Comparison of ENCODE assay signal across 12 mouse cellular contexts in the genomic region with DNA sequence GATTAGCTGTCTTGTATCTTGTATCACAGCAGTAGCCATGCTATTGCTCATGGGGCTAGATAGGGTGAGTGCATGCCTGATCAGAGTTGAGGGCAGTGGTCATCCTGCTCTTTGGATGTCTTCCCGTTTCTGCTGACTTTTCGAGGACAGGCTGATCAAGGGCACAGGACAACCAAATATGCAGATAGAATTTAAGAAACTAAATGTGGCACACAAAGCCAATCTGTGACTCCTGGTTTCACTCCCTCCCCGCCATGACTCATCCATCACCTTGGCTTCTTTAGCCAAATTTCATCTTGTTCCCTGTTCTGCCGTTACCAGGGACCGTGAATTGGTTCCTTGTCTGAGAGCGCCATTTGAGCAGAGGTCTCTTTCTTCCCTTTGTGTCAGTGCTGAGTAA.
"Had no signal": no experiment of that assay in that cellular context is flagged by ENCODE, and none has a peak within 500 bp of the region (broad histone marks: within the 10 kb centered on the region; RNA-seq: fewer than 3 reads in every experiment).

No protein-coding gene starts in this region.

- DNase-seq: gastrocnemius, adult 2 months; gastrocnemius, postnatal 10 days; gastrocnemius, postnatal 25 days; heart, adult 18-20 months; heart, postnatal 10 days; heart, postnatal 4 days; kidney, adult 18-20 months; kidney, adult 8-10 months; kidney, postnatal 10 days; kidney, postnatal 25 days; kidney, postnatal 4 days; left cerebral cortex, postnatal 4 days had no signal
